Mouse (Mus musculus) v-Abl transformed pro-B cells (cell line): ENCODE measurements around the gene Gm45213.

ENCODE experiments used
- in situ Hi-C, 2 experiments: fragments of 400-800 bp; cut with MboI; formaldehyde crosslinking; loops; one replicate each; pipeline ENCODE4 v1.15.1; 2025; ENCODE audit not compliant: unreplicated experiment in 2 of 2

The Gm45213 gene

GRCm38 (mm10) chr7:66098803-66099202 is 55.4 kb downstream of the Gm45213 start:
- in situ Hi-C loops: loop anchor here (5.0 to 25.0 kb wide), 7 partner anchors 288 to 1538 kb away; partner anchors contain the start of genes Lrrc28 (in 1 of the 2), Lrrk1 (in 1 of the 2) and Ttc23 (in 1 of the 2)

DNA sequence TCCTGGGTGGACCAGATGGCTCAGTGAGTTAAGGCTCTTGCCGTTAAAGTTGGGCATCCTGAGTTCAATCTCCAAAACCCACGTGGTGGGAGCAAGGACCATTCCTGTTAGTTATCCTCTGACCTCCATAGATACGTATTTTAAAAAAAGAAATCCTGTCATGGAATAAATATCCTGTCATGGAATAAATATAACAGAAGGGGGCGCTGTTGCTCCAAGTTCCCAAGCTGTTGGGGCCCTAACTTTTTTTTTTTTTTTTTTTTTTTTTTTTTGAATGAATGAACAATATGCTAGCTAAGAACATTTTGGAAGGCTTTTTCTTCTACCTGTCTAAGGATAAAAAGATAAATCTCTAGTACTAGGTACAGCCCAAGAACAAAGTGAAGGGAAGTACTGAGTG is 58.5 kb downstream of the Gm45213 start:
- in situ Hi-C loops: loop anchor here (5.0 to 10.0 kb wide), 3 partner anchors 200 to 553 kb away; no protein-coding TSS in a partner anchor

- in situ Hi-C loops: loop anchor here (5.0 to 10.0 kb wide), 3 partner anchors 198 to 550 kb away; no protein-coding TSS in a partner anchor
Observed at GRCm38 (mm10) chr7:66104531-66104930, 61.1 kb downstream of the Gm45213 start.

DNA sequence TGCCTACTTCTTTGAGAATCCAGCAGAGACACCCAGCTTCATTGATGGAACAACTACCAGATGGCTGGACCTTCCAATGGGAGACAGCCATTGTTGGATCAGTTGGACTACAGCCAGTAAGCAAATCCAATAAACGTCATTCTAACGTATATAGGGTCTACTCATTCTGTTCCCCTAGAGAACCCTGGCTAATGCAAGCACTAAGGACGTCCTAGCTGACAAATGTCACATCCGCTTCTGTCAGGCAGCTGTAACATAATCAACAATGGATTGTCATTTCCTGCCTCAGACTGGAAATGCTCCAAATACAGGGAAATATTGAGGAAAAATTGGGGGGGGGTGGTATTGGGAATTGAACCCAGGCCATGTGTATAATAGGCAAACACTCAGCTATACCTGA is 62.4 kb downstream of the Gm45213 start:
- in situ Hi-C loops: loop anchor here in 1 of 2 experiments (5.0 to 10.0 kb wide), 2 partner anchors 147 to 549 kb away; no protein-coding TSS in a partner anchor

DNA sequence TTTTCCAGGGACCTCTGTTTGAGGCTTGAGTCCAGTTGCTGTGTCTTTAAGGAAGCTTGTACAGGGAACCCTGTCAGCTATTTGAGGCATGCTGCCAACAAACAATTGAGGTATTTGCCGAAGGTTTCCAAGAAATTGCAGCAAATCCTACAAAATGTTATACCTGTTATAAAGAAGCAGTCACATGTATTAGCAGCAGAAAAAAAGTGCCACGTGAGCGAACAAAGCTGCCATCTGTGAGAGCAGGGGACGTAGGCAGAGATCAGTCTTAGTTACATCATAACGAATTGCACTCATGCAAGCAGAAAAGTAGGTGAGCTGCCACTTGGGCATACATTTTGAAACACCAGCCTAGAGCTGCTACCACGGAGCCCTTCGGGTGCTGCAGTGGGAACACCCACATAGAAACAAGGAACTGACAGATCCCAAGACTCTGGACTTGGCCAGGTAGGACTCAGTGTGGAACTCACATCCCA is 63.2 kb downstream of the Gm45213 start:
- in situ Hi-C loops: loop anchor here in 1 of 2 experiments (5.0 to 10.0 kb wide), 2 partner anchors 146 to 548 kb away; no protein-coding TSS in a partner anchor

- in situ Hi-C loops: loop anchor here in 1 of 2 experiments (5.0 to 10.0 kb wide), 2 partner anchors 145 to 548 kb away; no protein-coding TSS in a partner anchor
Observed at GRCm38 (mm10) chr7:66107206-66107605, 63.8 kb downstream of the Gm45213 start.

- in situ Hi-C loops: loop anchor here in 1 of 2 experiments (5.0 to 10.0 kb wide), 2 partner anchors 144 to 547 kb away; no protein-coding TSS in a partner anchor
Observed at GRCm38 (mm10) chr7:66107930-66108329, 64.5 kb downstream of the Gm45213 start.

DNA sequence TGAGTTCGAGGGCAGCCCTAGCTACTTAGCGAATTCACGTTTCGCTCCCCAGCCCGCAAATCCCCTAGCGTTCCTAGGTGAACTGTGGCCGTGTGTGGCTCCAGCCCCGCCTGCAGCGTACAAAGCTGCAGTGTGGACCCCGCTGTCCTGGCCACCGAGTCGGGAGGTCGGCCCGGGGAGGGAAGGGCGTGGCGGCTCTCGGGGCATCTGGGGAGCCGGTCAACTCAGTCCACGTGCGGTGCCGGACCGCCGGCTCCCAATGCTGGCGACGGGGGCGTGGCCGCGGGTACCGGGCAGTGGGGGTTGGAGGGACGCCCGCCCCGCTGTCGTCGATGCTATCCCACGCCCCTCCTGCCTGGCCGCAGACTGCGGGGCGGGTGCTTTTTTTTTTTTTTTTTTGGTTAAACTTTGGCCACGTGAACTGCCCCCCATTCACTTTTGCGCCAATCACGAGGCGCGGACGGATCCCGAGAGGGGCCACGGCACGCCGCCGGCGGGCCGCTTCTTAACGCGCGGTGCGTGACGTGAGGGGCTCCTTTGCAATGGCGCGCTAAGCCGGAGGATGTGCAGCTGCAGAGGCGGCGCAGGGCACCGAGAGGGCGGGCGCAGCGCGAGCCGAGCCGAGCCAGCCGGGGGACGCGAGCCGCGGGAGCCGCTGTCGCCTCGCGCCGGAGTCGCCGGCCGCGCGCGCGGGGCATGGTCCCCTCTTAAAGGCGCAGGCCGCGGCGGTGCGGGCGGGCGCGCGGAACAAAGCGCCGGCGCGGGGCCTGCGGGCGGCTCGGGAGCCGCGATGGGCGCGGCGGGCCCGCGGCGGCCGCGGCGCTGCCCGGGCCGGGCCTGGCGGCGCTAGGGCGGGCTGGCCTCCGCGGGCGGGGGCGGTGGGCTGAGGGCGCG is 65.8 kb downstream of the Gm45213 start, which contains the start of gene Chsy1:
Chsy1 (plus strand) TSS at position 555 of the 894 bp plus-strand sequence.
- in situ Hi-C loops: loop anchor here in 1 of 2 experiments (5.0 to 10.0 kb wide), 2 partner anchors 143 to 546 kb away; no protein-coding TSS in a partner anchor

DNA sequence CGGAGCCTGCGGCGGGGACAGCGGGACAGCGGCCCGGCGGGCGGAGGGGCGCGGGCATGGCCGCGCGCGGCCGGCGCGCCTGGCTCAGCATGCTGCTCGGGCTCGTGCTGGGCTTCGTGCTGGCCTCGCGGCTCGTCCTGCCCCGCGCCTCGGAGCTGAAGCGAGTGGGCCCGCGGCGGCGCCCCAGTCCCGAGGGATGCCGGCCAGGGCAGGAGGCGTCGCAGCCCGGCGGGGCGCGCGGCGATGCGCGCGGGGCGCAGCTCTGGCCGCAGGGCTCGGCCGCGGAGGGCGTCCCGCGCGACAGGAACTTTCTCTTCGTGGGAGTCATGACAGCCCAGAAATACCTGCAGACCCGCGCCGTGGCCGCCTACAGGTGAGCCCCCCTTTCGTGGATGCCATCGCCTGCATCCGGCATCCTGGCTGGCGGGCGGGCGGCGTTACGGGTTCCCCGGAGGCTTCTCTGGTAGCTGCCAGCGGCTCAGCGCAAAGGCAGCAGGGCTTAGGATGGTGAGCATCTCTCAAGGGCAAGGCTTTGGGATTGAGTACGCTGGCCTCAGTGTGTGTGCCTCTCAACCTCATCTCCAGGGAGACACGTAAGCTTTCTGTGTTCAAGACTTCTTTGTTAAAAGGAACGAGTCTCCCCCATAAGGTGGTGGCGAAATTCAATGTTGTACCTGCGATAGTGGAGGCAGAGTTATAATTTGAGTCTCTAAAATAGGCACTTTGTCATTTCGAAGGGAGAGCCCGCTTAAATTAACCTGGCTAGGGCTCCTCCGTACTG is 66.6 kb downstream of the Gm45213 start:
- in situ Hi-C loops: loop anchor here (5.0 to 10.0 kb wide), 4 partner anchors 87 to 545 kb away; no protein-coding TSS in a partner anchor

DNA sequence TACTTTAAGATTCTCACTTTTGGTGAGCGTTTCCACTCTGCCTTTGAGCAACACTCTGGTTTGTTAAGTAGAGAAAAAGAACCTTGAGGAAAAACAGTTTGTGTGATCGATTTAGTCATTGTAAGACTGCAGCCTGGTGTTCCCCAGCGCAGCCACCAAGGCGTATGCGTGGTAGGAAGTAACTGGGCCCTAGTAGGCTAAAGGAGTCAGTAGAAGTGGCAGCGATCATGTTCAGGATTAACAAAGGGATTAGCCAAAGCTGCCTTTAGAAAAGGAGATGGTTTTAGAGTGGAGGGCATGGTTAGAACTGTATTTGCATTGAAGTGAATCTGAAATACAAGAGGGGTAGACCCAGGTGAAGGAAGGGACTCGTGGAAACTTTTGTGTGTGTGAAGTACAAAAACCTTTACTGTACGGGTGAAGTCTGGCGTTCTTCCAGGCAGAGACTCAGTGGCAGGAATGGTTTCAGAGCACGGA is 67.3 kb downstream of the Gm45213 start:
- in situ Hi-C loops: loop anchor here in 1 of 2 experiments (5.0 kb wide), 2 partner anchors 87 to 137 kb away; no protein-coding TSS in a partner anchor

GRCm38 (mm10) chr7:66111211-66111610 is 67.8 kb downstream of the Gm45213 start:
- in situ Hi-C loops: loop anchor here in 1 of 2 experiments (5.0 kb wide), 2 partner anchors 86 to 136 kb away; no protein-coding TSS in a partner anchor
